Mouse (Mus musculus): ENCODE data around the gene Tmem260.
"Not testable (repeated sequence)": the region's sequence is repeated elsewhere in the genome, so short reads cannot be mapped to it uniquely, and the experiment has no call there.

The Tmem260 gene

GRCm38 (mm10) chr14:48445984-48446683 is at the start of gene Tmem260:
Gene Tmem260, plus strand, starts transcription at chr14:48446124.
- DNase-seq = peak; percentile 99

- peak; percentile 17 for DNase-seq
These were observed 39.8 kb upstream of the Tmem260 start for GRCm38 (mm10) chr14:48406086-48406485.

GRCm38 (mm10) chr14:48417064-48417463 is 28.9 kb upstream of the Tmem260 start:
- no peak for DNase-seq

GRCm38 (mm10) chr14:48418264-48418663 is 27.7 kb upstream of the Tmem260 start:
- no peak for DNase-seq

- no peak for DNase-seq
These were observed 27.3 kb upstream of the Tmem260 start for GRCm38 (mm10) chr14:48418672-48419071.

- no peak for DNase-seq
These were observed 24.4 kb upstream of the Tmem260 start for GRCm38 (mm10) chr14:48421476-48421875.

- no peak for DNase-seq
These were observed 23.9 kb upstream of the Tmem260 start for GRCm38 (mm10) chr14:48421996-48422395.

- DNase-seq = no peak
These were observed 23.5 kb upstream of the Tmem260 start for GRCm38 (mm10) chr14:48422436-48422835.

- no peak for DNase-seq
These were observed 23.0 kb upstream of the Tmem260 start for GRCm38 (mm10) chr14:48422901-48423300.

- DNase-seq = no peak
These were observed 13.9 kb upstream of the Tmem260 start for GRCm38 (mm10) chr14:48431978-48432377.

- DNase-seq = no peak
These were observed 2.1 kb upstream of the Tmem260 start for GRCm38 (mm10) chr14:48443796-48444195.

- no peak for DNase-seq
These were observed 6.1 kb downstream of the Tmem260 start for GRCm38 (mm10) chr14:48451966-48452407.

GRCm38 (mm10) chr14:48453411-48453810 is 7.5 kb downstream of the Tmem260 start:
- no peak for DNase-seq

- DNase-seq = no peak
These were observed 10.6 kb downstream of the Tmem260 start for GRCm38 (mm10) chr14:48456305-48457092.

GRCm38 (mm10) chr14:48457288-48457938 is 11.5 kb downstream of the Tmem260 start:
- DNase-seq = no peak

GRCm38 (mm10) chr14:48458901-48459300 is 13.0 kb downstream of the Tmem260 start:
- DNase-seq = no peak

- DNase-seq = no peak
These were observed 22.4 kb downstream of the Tmem260 start for GRCm38 (mm10) chr14:48468339-48468738.

GRCm38 (mm10) chr14:48470742-48471487 is 25.0 kb downstream of the Tmem260 start:
- DNase-seq = no peak

GRCm38 (mm10) chr14:48472179-48472578 is 26.3 kb downstream of the Tmem260 start:
- peak; percentile 55 for DNase-seq

- DNase-seq = no peak
These were observed 29.4 kb downstream of the Tmem260 start for GRCm38 (mm10) chr14:48475370-48475769.

- not testable (repeated sequence) for DNase-seq
These were observed 29.9 kb downstream of the Tmem260 start for GRCm38 (mm10) chr14:48475834-48476233.

GRCm38 (mm10) chr14:48476278-48476677 is 30.4 kb downstream of the Tmem260 start:
- DNase-seq = no peak

GRCm38 (mm10) chr14:48481591-48481990 is 35.7 kb downstream of the Tmem260 start:
- no peak for DNase-seq

Measured in right cerebral cortex, postnatal 4 days (tissue).